Mouse (Mus musculus): ENCODE measurements at regions not wholly inside any gene's neighbourhood (a gene's known extent, or its start where the extent isn't known, plus 50 kb on each side); places are given as distances from the start of the nearest gene placed in this dataset.

DNA sequence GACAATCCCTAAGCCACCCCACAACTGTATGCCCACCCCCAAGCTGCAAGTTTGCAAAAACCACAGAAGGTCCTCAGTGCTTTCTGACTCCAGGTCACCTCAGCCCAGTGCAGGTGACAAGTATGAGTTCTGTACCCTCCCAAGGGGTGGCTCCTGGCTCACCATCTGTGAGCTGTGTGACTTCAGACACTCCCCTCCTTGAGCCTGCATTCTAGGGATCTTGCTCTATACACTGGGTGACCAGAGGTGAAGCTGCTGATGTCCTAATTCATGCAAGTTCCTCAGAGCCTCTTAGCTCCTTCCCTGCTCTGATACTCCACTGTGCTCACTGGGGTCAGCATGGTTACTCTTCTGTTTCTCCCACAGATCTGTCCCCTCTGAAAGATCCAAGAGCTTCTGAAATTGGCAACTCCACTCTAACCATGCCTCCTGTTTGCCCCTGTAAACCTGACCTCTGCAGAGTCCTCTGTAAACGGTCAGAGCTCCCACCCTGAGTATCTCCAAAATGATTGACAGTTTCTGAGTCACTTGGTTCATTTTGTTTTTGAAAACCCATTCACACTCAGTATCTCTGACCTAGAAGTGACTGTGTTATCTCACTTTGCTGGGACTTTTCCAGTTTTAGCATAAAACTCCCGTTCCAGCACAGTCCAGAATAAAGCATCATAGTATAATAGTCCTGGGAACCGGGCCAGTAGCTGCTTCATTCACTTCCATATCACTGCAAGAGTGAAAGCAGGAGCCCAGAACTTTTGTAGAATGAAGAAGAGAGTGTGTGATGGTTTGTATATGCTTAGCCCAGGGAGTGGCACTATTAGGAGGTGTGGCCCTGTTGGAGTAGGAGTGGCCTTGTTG, 180.7 kb upstream of the Dapk1 start:
- H3K27me3 ChIP-seq (ENCODE audit: control insufficient read depth, insufficient read depth, low read length, poor library complexity, severe bottlenecking), result no peaks in the 10 kb centered on the region
- no peaks in the 10 kb centered on the region for H3K36me3 ChIP-seq (ENCODE audit: control insufficient read depth, insufficient read depth, low read length, poor library complexity, severe bottlenecking)
- no peak for DNase-seq (ENCODE audit: low read depth, low spot score)

- Histone ChIP-seq H3K36me3 (ENCODE audit: control insufficient read depth, insufficient read depth, low read length, poor library complexity, severe bottlenecking) (no peaks in the 10 kb centered on the region), H3K27me3 (ENCODE audit: control insufficient read depth, insufficient read depth, low read length, poor library complexity, severe bottlenecking) (no peaks in the 10 kb centered on the region)
- DNase-seq (ENCODE audit: low read depth, low spot score), result no peak
Measured at GRCm38 (mm10) chr13:60424267-60424666, 177.5 kb upstream of the Dapk1 start.

- no peaks in the 10 kb centered on the region for H3K27me3 ChIP-seq (ENCODE audit: control insufficient read depth, insufficient read depth, low read length, poor library complexity, severe bottlenecking)
- H3K36me3 ChIP-seq (ENCODE audit: control insufficient read depth, insufficient read depth, low read length, poor library complexity, severe bottlenecking), result no peaks in the 10 kb centered on the region
- no peak for DNase-seq (ENCODE audit: low read depth, low spot score)
Measured at GRCm38 (mm10) chr13:60425140-60425539, 176.6 kb upstream of the Dapk1 start.

DNA sequence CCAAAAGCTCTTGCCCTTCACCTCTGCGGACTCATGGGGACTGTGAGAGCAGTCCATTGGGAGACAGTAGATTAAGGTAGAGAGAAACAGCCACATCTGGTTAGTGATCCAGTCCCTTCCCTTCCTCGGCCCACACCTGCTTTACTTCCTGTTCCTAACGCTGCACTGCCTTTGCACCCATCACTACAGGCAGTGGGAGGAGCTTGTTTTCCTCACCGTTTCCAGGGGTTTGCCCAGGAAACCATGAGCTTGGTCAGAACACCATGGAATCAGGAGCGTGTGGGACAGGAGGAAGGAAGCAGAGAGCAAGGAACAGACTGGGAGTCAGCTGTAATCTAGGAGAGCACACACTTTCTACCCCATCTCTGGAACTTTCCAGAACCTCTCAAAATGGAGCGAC, 176.2 kb upstream of the Dapk1 start:
- Histone ChIP-seq H3K27me3 (ENCODE audit: control insufficient read depth, insufficient read depth, low read length, poor library complexity, severe bottlenecking) (no peaks in the 10 kb centered on the region), H3K36me3 (ENCODE audit: control insufficient read depth, insufficient read depth, low read length, poor library complexity, severe bottlenecking) (no peaks in the 10 kb centered on the region)
- no peak for DNase-seq (ENCODE audit: low read depth, low spot score)

GRCm38 (mm10) chr13:60426192-60426840, 175.4 kb upstream of the Dapk1 start:
- no peak for DNase-seq (ENCODE audit: low read depth, low spot score)
- H3K27me3 ChIP-seq (ENCODE audit: control insufficient read depth, insufficient read depth, low read length, poor library complexity, severe bottlenecking), result no peaks in the 10 kb centered on the region
- no peaks in the 10 kb centered on the region for H3K36me3 ChIP-seq (ENCODE audit: control insufficient read depth, insufficient read depth, low read length, poor library complexity, severe bottlenecking)

DNA sequence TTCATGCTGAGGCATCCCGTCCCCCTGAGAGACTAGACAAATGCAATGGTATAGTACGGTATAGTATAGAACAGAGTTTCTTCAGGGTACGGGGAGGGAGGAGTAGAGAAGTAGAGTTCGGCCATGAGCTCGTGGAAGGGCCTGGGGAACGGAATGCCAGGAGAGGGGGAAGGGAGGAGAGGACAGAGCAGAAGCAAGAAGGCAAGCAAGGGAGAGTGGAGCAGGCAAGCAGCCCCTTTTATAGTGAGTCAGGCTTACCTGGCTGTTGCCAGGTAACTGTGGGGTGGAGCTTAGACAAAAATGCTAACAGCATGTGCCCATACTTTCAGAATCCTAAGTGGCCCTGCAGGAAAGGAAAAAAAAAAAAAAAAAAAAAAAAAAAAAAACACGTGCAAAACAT, 174.7 kb upstream of the Dapk1 start:
- H3K36me3 ChIP-seq (ENCODE audit: control insufficient read depth, insufficient read depth, low read length, poor library complexity, severe bottlenecking), result no peaks in the 10 kb centered on the region
- H3K27me3 ChIP-seq (ENCODE audit: control insufficient read depth, insufficient read depth, low read length, poor library complexity, severe bottlenecking), result no peaks in the 10 kb centered on the region
- no peak for DNase-seq (ENCODE audit: low read depth, low spot score)

- H3K36me3 ChIP-seq (ENCODE audit: control insufficient read depth, insufficient read depth, low read length, poor library complexity, severe bottlenecking), result no peaks in the 10 kb centered on the region
- DNase-seq (ENCODE audit: low read depth, low spot score), result no peak
- no peaks in the 10 kb centered on the region for H3K27me3 ChIP-seq (ENCODE audit: control insufficient read depth, insufficient read depth, low read length, poor library complexity, severe bottlenecking)
Measured at GRCm38 (mm10) chr13:60427755-60428385, 173.9 kb upstream of the Dapk1 start.

GRCm38 (mm10) chr13:60429148-60429547, 172.6 kb upstream of the Dapk1 start:
- no peak for DNase-seq (ENCODE audit: low read depth, low spot score)
- H3K27me3 ChIP-seq (ENCODE audit: control insufficient read depth, insufficient read depth, low read length, poor library complexity, severe bottlenecking), result no peaks in the 10 kb centered on the region

GRCm38 (mm10) chr13:60431412-60431811, 170.3 kb upstream of the Dapk1 start:
- H3K36me3 ChIP-seq (ENCODE audit: control insufficient read depth, insufficient read depth, low read length, poor library complexity, severe bottlenecking), result no peaks in the 10 kb centered on the region
- no peak for DNase-seq (ENCODE audit: low read depth, low spot score)
- H3K27me3 ChIP-seq (ENCODE audit: control insufficient read depth, insufficient read depth, low read length, poor library complexity, severe bottlenecking), result no peaks in the 10 kb centered on the region

More at GRCm38 (mm10) chr13:60429148-60429547, 172.6 kb upstream of the Dapk1 start:
- H3K36me3 ChIP-seq (ENCODE audit: control insufficient read depth, insufficient read depth, low read length, poor library complexity, severe bottlenecking), result no peaks in the 10 kb centered on the region

DNA sequence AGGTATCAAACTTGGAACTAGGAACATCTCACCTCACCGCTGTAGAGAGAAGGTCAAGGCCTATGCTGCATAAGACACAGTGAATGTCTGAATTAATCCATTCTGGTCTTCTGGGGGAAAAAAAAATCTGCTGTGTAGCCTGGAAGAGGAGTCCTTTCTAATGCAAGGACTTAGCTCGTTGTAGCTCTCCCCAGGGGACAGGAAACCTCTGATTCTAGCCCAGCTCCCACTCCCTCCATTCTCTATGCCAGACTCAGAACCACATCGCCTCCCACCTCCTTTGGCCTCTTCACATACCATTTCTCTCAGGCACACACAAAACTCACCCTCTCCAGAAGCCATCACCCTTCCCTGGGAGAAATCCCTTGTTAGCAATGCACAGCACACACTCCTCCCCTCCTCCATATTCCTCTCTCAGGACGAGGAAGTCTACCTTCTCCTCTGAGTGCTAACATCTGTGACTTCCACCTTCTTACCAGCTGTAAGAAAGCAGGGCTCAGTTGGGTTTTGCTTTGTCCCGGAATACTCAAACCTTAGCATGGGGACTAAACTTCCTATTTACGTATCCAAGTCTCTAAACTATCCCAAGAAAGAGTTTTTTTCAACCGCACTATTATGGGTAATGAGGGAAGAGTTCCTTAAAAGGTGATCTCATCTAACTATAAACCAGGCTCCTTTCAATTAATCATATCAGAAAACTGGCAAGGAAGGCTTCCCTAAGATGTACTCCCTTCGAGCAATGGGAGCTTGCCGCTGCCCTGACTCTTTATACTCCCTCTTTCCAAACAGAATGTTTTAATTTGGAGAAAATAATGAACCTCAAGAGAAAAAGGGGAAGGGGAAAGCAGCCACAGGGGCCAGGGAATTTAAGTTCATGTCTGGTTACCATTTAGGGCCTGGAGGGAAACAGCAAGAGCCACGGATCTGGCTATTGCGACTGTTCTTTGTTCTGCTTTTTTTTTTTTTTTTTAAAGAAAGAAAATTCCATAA, 167.2 kb upstream of the Dapk1 start:
- DNase-seq (ENCODE audit: low read depth, low spot score), result no peak
- Histone ChIP-seq H3K27me3 (ENCODE audit: control insufficient read depth, insufficient read depth, low read length, poor library complexity, severe bottlenecking) (no peaks in the 10 kb centered on the region), H3K36me3 (ENCODE audit: control insufficient read depth, insufficient read depth, low read length, poor library complexity, severe bottlenecking) (no peaks in the 10 kb centered on the region)

DNA sequence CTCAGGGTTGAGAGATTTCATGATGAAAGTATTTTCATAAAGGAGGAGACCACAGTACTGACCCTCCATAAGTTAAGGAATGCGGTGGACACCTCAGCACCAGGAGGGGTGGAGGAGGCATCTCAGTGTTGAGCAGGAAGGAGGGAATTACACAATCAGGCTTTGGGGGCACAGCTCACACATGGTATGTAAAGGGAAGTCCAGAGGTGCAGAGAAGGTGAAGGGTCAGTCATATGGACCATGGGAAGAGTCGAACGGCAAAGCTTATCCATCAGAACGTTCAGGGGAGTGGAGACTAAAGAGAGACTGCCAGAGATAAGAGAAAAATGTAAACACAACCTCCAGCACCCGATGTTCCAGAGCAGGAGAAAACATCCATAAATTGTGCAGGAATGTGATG, 166.4 kb upstream of the Dapk1 start:
- no peaks in the 10 kb centered on the region for H3K36me3 ChIP-seq (ENCODE audit: control insufficient read depth, insufficient read depth, low read length, poor library complexity, severe bottlenecking)
- DNase-seq (ENCODE audit: low read depth, low spot score), result no peak
- no peaks in the 10 kb centered on the region for H3K27me3 ChIP-seq (ENCODE audit: control insufficient read depth, insufficient read depth, low read length, poor library complexity, severe bottlenecking)

DNA sequence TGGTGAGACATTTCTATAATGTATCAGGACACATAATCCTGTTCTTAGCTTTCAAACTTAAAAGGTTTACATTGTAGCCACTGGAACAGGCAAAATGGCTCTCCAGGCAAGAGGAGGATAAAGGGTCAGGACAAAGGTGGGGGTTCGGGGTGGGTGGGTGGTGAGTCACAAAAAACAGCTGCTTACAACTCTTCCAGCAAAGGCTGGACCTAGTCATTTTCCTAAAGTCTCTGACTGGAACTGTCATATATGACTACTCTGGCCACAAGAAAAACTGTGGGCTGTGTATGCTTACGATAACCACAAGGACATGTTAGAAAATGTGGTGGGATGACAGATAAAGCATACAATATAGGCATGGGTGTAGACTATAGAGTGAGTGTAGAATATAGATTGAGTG, 163.6 kb upstream of the Dapk1 start:
- no peaks in the 10 kb centered on the region for H3K36me3 ChIP-seq (ENCODE audit: control insufficient read depth, insufficient read depth, low read length, poor library complexity, severe bottlenecking)
- H3K27me3 ChIP-seq (ENCODE audit: control insufficient read depth, insufficient read depth, low read length, poor library complexity, severe bottlenecking), result no peaks in the 10 kb centered on the region
- DNase-seq (ENCODE audit: low read depth, low spot score), result no peak

DNA sequence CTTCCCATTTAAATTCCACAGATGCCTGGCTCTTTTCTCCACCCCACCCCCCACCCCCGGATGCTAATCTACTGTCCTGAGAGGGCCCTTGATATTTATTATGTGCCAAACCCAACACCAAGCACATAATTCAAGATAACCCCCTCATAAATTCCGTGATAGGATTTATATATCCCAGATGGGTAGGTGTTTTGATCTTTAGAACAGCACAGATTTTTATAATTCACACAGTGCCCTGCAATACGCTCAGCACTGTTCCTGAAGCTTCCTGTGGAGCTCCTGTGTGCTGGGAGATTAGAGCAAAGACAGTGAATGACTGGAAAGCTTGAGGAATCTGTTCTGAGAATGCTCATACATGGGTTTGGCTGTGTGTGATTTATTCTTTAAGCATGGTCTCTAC, 161.2 kb upstream of the Dapk1 start:
- no peak for DNase-seq (ENCODE audit: low read depth, low spot score)
- Histone ChIP-seq H3K36me3 (ENCODE audit: control insufficient read depth, insufficient read depth, low read length, poor library complexity, severe bottlenecking) (no peaks in the 10 kb centered on the region), H3K27me3 (ENCODE audit: control insufficient read depth, insufficient read depth, low read length, poor library complexity, severe bottlenecking) (no peaks in the 10 kb centered on the region)

GRCm38 (mm10) chr13:60445164-60445563, 156.6 kb upstream of the Dapk1 start:
- H3K36me3 ChIP-seq (ENCODE audit: control insufficient read depth, insufficient read depth, low read length, poor library complexity, severe bottlenecking), result no peaks in the 10 kb centered on the region

More at GRCm38 (mm10) chr13:60445164-60445563, 156.6 kb upstream of the Dapk1 start:
- no peak for DNase-seq (ENCODE audit: low read depth, low spot score)
- no peaks in the 10 kb centered on the region for H3K27me3 ChIP-seq (ENCODE audit: control insufficient read depth, insufficient read depth, low read length, poor library complexity, severe bottlenecking)
